Mouse (Mus musculus) adrenal gland, adult (tissue): ENCODE measurements around the gene Chsy1.

Experiments
- DNase-seq, 2 experiments: peaks; one replicate each; pipeline ENCODE4 v3.0.0; 2022 to 2023; ENCODE audit warnings: low spot score in 1 of 2; ENCODE audit not compliant: inconsistent age in 2 of 2

Chsy1 gene

DNA sequence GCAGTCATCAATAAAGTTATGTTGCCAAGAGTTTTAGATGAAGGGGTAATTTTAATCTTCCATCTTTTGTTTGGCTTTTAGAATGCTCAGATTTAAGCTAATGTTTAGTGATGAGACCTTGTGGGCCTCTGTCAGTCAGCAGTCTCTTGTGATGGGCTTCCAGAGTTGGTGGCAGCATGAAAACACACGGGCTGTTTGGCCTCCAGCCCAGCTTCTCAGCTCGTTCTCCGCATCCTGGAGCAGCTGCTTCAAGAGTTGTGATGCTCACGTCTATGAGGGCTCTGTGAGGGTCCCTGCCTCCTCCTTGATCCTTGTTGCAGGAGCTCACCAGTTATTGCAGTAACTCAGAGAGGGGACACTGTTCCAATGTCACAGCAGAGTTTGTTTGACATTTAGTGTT is 29.0 kb downstream of the Chsy1 start:
- no peak for DNase-seq

GRCm38 (mm10) chr7:66138878-66139277 is 29.6 kb downstream of the Chsy1 start:
- no peak for DNase-seq

GRCm38 (mm10) chr7:66140095-66140494 is 30.8 kb downstream of the Chsy1 start:
- peak in 1 of 2 experiments; percentile 41 for DNase-seq

- no peak for DNase-seq
Observed at GRCm38 (mm10) chr7:66140923-66141570, 31.7 kb downstream of the Chsy1 start.

DNA sequence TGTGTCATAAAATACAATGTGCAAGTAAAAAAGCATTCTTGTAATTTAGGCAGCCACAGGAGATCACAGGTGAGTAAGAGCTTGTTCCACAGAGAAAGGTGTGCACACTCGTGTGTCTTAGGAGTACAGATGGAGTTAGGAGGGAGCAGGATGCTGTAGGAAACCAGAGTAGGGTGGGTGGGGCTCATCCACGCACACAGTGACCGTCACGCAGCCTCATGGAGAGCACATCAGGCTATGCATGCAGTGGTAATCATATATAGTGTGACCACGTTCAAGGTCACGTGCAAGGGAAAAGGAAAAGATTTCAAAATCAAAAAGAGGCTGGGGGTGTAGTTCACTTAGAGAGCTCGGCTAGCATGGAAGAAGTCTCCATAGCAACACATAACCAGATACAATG is 33.2 kb downstream of the Chsy1 start:
- DNase-seq, result no peak

DNA sequence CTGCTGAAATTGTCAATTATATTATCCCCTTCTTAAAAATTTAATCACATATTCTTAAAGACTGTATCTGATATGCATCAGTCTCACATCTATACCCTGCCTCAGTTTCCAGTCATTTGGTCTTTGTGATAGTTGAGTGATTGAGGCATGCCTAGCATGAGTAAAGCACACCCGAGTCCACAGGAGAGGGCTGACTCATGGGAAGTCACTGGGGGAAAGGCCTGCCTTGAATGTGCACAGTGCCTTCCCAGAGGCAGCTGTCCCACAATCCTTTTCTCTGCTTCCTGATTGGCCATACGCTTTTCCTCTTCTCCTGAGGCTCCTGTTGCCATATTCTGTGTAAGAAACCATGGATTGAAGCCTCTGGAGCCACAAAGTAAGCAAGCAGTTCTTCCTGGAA is 35.2 kb downstream of the Chsy1 start:
- DNase-seq, result no peak

GRCm38 (mm10) chr7:66147156-66147555 is 37.8 kb downstream of the Chsy1 start:
- DNase-seq, result no peak

- DNase-seq, result no peak
Observed at GRCm38 (mm10) chr7:66147816-66148215, 38.5 kb downstream of the Chsy1 start.

DNA sequence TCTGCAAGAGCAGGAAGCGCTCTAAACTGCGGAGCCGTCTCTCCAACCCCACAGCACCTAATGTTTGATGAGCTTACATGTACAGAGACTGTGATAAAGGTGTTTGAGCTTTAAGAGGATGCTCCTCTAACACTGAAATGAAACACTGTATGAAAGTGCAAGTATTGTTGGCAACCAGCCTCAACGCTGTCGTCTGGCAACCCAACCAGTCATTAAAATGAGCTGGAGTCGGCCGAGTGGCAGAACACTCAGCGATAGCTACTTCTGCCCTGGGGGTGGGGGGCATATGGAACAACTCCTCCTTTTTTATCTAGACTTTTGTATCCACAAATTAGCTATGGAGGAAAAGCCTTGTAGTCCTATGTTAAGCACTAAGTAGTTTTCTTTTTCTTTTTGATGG is 40.2 kb downstream of the Chsy1 start:
- no peak for DNase-seq

DNA sequence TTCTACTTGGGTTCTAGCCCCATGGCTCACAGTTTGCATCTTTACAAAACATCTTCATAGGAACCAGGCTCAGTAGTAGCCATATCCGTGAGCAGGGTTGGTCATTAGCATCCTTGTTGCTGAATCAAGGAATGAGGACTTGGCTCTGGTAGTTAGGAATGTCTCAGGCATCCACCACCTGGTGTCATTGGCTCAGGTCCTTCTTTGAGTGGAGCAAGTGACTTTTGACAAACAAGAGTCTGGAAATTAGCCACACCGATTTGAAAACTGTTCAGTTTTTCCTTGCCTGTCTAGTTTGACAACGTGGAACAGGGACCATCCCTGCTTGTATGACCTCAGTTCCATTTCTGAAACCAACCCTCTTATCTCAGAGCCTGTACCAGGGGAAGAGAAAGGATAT is 41.1 kb downstream of the Chsy1 start:
- DNase-seq, result no peak

GRCm38 (mm10) chr7:66157413-66157812 is 48.1 kb downstream of the Chsy1 start:
- no peak for DNase-seq

DNA sequence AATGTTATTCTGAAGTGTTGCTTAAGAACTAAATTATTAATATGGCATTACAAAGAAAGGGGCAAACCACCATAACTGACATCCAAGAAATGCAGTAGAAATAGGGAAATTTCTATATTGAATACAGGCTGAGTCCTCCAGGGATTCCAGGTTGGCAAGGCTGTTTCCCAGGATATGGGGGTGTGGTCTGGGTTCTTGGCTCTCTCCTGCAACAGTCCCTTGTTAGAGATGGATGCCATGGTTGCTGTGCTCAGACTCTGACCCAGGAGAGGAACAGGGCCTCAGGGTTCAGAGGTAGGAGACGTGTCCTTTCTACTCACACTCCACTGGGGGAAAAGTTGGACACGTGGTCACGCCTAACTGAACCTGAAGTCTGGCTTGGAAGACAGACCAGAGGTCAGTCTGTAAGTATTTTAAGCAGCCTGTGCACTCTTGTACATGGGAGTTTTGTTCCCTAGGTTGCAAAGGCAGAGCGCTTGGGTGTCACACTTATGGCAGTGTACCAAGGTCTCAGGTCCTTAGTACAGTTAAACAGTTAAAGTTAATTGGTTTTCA is 48.6 kb downstream of the Chsy1 start:
- no peak for DNase-seq

GRCm38 (mm10) chr7:66158616-66159129 is 49.4 kb downstream of the Chsy1 start:
- no peak for DNase-seq

DNA sequence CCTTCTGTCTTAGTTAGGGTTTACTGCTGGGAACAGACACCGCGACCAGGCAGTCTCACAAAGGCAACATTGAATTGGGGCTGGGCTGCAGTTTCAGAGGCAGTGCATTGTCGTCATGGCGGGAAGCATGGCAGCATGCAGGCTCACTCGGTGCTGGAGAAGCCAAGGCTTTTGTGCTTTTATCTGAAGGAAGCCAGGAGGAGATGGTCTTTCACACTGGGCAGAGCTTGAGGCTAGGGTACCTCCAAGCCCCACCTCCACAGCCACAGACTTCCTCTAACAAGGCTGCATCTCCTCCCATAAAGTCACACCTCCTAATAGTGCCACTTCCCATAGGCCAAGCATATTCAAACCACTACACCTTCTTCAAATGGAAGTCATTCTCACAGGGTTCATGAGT is 50.6 kb downstream of the Chsy1 start:
- DNase-seq, result no peak

DNA sequence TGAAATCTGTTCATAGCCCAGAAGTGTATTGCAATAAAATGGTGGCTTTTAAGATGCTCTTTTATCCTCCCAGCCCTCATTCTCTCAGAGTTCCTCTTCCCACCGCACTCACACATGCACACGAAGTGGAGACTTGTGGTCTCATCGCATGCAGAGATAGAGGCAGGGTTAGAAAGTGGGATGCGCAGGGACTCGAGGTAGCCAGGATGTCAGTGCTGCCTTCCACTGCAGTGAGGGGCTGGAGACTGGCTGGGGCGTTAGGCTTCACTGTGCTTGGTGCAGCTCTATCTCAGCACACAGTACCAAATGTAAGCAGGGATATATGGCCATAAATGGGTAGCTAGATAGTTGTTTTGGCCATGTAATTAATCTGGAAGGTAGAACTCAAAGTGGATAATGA is 52.5 kb downstream of the Chsy1 start:
- no peak for DNase-seq

DNA sequence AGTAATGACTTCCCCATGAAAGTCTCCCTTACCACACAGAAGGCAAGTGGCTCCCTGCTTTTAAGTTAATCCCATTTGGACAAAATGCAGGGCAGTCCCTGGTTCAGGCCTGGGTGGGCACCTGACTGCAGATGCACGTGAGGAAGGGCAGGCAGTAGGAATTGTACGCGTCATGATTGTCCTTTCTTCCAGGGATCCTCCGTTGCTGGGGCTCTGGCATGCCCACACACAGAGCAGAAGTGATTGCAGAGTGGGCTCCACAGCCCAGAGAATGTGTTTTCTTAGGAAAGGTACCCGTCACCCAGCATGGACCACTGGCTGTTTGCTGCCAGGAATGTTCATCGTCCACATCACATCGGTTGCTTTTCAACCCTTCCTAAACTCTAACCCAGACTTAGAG is 53.2 kb downstream of the Chsy1 start:
- no peak for DNase-seq

DNA sequence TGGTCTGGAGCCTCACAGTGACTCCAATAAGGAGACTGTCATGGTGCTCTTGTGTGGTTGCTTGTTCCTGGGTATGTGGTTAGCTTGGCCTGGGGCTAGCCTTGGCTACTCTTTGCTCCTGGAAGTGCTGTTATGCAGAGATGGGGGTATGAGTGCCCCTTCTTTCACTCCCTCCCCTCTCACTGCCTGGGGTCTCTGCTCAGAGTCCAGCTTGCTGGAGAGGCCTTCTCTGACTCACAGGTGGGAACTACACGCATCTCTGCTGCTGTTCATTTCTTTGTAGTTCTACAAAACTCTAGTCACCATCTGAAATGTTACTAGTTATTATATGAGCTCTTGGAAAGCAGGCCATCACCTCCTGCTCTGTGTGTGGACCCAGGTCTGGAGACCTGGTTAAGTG is 53.7 kb downstream of the Chsy1 start:
- no peak for DNase-seq

GRCm38 (mm10) chr7:66164427-66165031 is 55.2 kb downstream of the Chsy1 start:
- no peak for DNase-seq

DNA sequence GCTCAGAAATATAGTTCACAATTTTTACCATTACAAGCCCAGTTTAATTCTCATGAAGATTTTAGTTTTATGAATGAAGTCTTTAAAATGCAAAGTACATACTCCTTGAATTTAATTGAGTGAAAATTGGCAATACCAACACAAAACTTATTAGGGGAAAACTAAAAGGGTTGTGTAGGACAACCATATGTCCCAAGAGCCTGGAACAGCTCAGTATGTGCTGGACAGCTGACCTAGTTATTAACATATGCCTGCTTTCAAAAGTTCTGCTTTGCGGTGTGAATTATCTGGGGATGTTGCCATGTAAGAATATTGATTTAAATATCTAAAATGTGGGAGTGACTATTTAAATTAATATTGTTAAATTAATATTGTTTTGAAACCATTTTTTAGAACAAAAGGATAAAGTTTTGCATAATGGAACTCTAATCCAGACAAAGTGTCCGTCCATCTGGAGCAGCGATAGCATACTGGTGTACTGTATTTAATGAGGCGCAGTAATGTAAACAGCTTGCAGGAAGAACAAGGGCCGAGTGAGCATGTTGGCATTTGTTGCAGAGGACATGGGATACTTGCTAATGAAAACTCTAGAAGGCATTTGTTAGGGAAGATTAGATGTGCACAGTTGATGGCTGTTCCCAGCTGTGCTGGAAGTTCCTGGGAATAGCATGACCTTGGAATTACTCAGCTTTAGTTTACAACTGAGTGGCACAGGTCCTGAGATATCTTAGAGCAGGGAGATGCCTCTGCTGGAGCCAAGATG is 55.9 kb downstream of the Chsy1 start:
- DNase-seq, result no peak

- no peak for DNase-seq
Observed at GRCm38 (mm10) chr7:66168877-66169276, 59.6 kb downstream of the Chsy1 start.

- no peak for DNase-seq
Observed at GRCm38 (mm10) chr7:66169476-66169875, 60.2 kb downstream of the Chsy1 start.
